In genomic region chr11:53584849-53585248, GRCm38 (mm10) we compare ENCODE assay signal across 11 mouse cellular contexts. TPM values are rescaled to one million over a fixed set of nuclear protein-coding genes. Genes with fewer than 3 reads are reported as not detected.
A peak's percentile ranks its signal among the peaks of the same experiment; 100 is the strongest.
DNase-seq lines count a peak whose midpoint lies in the region; ATAC-seq and TF ChIP-seq lines count a peak whose summit lies in the region.
"Had no signal": no experiment of that assay in that cellular context is flagged by ENCODE, and none has a peak within 500 bp of the region (broad histone marks: within the 10 kb centered on the region; RNA-seq: fewer than 3 reads in every experiment).

No protein-coding gene starts in this region.

- TF ChIP-seq CTCF in heart, adult 2 months (IDR thresholded peaks at IDR 0.05) = peak; percentile 75

- H3K9me3 ChIP-seq in heart, embryonic 12.5 days (replicated peaks) = no peaks in the 10 kb centered on the region
- H3K9me3 ChIP-seq: forebrain, embryonic 15.5 days; limb, embryonic 15.5 days; stomach, embryonic 15.5 days had no signal

- H3K4me2 ChIP-seq in heart, embryonic 12.5 days = no peak overlapping the region
- H3K4me2 ChIP-seq: forebrain, embryonic 15.5 days; limb, embryonic 15.5 days; stomach, embryonic 15.5 days had no signal

- DNase-seq in heart, adult 2 months = no peak
- DNase-seq in lung, postnatal 10 days = peak; percentile 34
- DNase-seq in lung, postnatal 4 days = no peak
- peak; percentile 23 for DNase-seq in c-Kit-positive CD71-negative TER-119-negative erythroid progenitor cells, embryonic 14.5 days (ENCODE audit: low read depth)
- peak; percentile 11 for DNase-seq in mesoderm, embryonic 11.5 days (ENCODE audit: low read depth, low spot score)
- no peak for DNase-seq in ovary, postnatal 14 days (ENCODE audit: low spot score)
- DNase-seq in thymus, postnatal 25 days = no peak

- ATAC-seq in heart, embryonic 12.5 days (ENCODE audit: insufficient number of reproducible peaks, low FRiP score) = no peak
- ATAC-seq: forebrain, embryonic 15.5 days had no signal

- no peak for TF ChIP-seq EP300 in heart, adult 2 months (IDR thresholded peaks at IDR 0.05; ENCODE audit: insufficient read depth, low read depth, low read length)

- no peak overlapping the region for H3K4me3 ChIP-seq in heart, adult 2 months
- H3K4me3 ChIP-seq in heart, embryonic 12.5 days = no peak overlapping the region
- H3K4me3 ChIP-seq: forebrain, embryonic 15.5 days; limb, embryonic 15.5 days; stomach, embryonic 15.5 days had no signal

- H3K79me2 ChIP-seq in heart, adult 2 months (replicated peaks; ENCODE audit: control insufficient read depth, insufficient read depth, low read length) = no peaks in the 10 kb centered on the region

- H3K4me1 ChIP-seq in heart, adult 2 months (ENCODE audit: control insufficient read depth, insufficient read depth, low read length) = no peaks in the 10 kb centered on the region; the same call in 1 of the 2 replicates
- H3K4me1 ChIP-seq in heart, embryonic 12.5 days (replicated peaks) = peaks cover 3% of the 10 kb centered on the region
- H3K4me1 ChIP-seq: forebrain, embryonic 15.5 days; limb, embryonic 15.5 days; stomach, embryonic 15.5 days had no signal

- no peaks in the 10 kb centered on the region for H3K27me3 ChIP-seq in heart, adult 2 months (ENCODE audit: control insufficient read depth, insufficient read depth, low read length)
- no peaks in the 10 kb centered on the region for H3K27me3 ChIP-seq in heart, embryonic 12.5 days (replicated peaks)
- H3K27me3 ChIP-seq: forebrain, embryonic 15.5 days; limb, embryonic 15.5 days; stomach, embryonic 15.5 days had no signal

- intact Hi-C loops in heart, adult 2 months (cut with DNase I) = no loop called here

- H3K36me3 ChIP-seq in heart, adult 2 months (ENCODE audit: control insufficient read depth, insufficient read depth, low read length) = no peaks in the 10 kb centered on the region
- peaks cover 47% of the 10 kb centered on the region for H3K36me3 ChIP-seq in heart, embryonic 12.5 days

- no peak overlapping the region for H3K27ac ChIP-seq in heart, adult 2 months
- H3K27ac ChIP-seq in heart, embryonic 12.5 days (ENCODE audit: poor library complexity, severe bottlenecking) = no peak overlapping the region
- H3K27ac ChIP-seq: forebrain, embryonic 15.5 days; limb, embryonic 15.5 days; stomach, embryonic 15.5 days had no signal

- TF ChIP-seq POLR2A in heart, adult 2 months (IDR thresholded peaks at IDR 0.05; ENCODE audit: insufficient read depth, low read depth, low read length) = no peak

- H3K9ac ChIP-seq in heart, adult 2 months (ENCODE audit: low read depth, low read length) = no peak overlapping the region
- H3K9ac ChIP-seq in heart, embryonic 12.5 days = no peak overlapping the region
- H3K9ac ChIP-seq: forebrain, embryonic 15.5 days; limb, embryonic 15.5 days; stomach, embryonic 15.5 days had no signal

- 62% methylated on average over 3 of the region's 3 CpGs for WGBS in heart, adult 2 months
- 61% methylated on average over 3 of the region's 3 CpGs for WGBS in heart, embryonic 12.5 days

RNA-seq across cellular contexts. Expression of gene Kif3a, which starts 17.7 kb away (rescaled TPM):
- total RNA-seq in heart, adult 2 months (2021) = 1 to 10 TPM; 7.9 to 8.2 TPM
- polyA plus RNA-seq in heart, adult 2 months (2012; rRNA removed) = 4.9 and 9.0 TPM in 2 replicates
- 36.1 and 37.2 TPM in 2 replicates for polyA plus RNA-seq in heart, embryonic 12.5 days (2016; fragmentation: Nextera tagmentation; extraction: Ambion mirVana)

RNA-seq across cellular contexts. Expression of gene Il4, which starts 33.6 kb away (rescaled TPM):
- total RNA-seq in heart, adult 2 months (2021) = not detected
- polyA plus RNA-seq in heart, adult 2 months (2012; rRNA removed) = 0.27 TPM in 1 of 2 replicates, not detected in the other
- 0.83 TPM in 1 of 2 replicates, not detected in the other for polyA plus RNA-seq in heart, embryonic 12.5 days (2016; fragmentation: Nextera tagmentation; extraction: Ambion mirVana)

RNA-seq across cellular contexts. Expression of gene Il13, which starts 49.7 kb away (rescaled TPM):
- total RNA-seq in heart, adult 2 months (2021) = not detected
- polyA plus RNA-seq in heart, adult 2 months (2012; rRNA removed) = not detected in 2 replicates
- not detected in 2 replicates for polyA plus RNA-seq in heart, embryonic 12.5 days (2016; fragmentation: Nextera tagmentation; extraction: Ambion mirVana)
- polyA plus RNA-seq: forebrain, embryonic 15.5 days; limb, embryonic 15.5 days; stomach, embryonic 15.5 days had no signal

Comparison
In these comparisons a context has a peak if more than half of its experiments do, and no peak if none do; other contexts are left out.
1. DNase-seq: peak in lung, postnatal 10 days (single experiment), c-Kit-positive CD71-negative TER-119-negative erythroid progenitor cells, embryonic 14.5 days (single experiment) and mesoderm, embryonic 11.5 days (single experiment); none in heart, adult 2 months (0 of 2), lung, postnatal 4 days (0 of 2), ovary, postnatal 14 days (single experiment) and thymus, postnatal 25 days (single experiment).